Mouse (Mus musculus): ENCODE measurements around the gene Dmrt3. TPM values are rescaled to one million over a fixed set of nuclear protein-coding genes. Genes with fewer than 3 reads are reported as not detected.

Dmrt3 gene
- total and polyA plus RNA-seq, 3 experiments: not detected

- TF ChIP-seq BHLHE40 (IDR thresholded peaks at IDR 0.05; ENCODE audit: borderline replicate concordance, low read depth, low read length) (no peak), ELF1 (IDR thresholded peaks at IDR 0.05; ENCODE audit: low read depth, low read length) (no peak), ZMIZ1 (IDR thresholded peaks at IDR 0.05; ENCODE audit: low read depth, low read length) (no peak), GATA1 (IDR thresholded peaks at IDR 0.05; ENCODE audit: low read depth, low read length) (no peak), GABPA (IDR thresholded peaks at IDR 0.05; ENCODE audit: low read depth, low read length) (no peak), TAL1 (IDR thresholded peaks at IDR 0.05; ENCODE audit: low read length) (no peak), MEF2A (IDR thresholded peaks at IDR 0.05; ENCODE audit: extremely low read depth, insufficient replicate concordance, low read depth, low read length, poor library complexity, severe bottlenecking) (no peak)
- H3K27me3 ChIP-seq (ENCODE audit: control insufficient read depth in 1 of 2, insufficient read depth in 2 of 2, low read length in 2 of 2): no peaks in the 10 kb centered on the region
- no peaks in the 10 kb centered on the region for H3K36me3 ChIP-seq (ENCODE audit: control insufficient read depth in 1 of 2, insufficient read depth in 2 of 2, low read length in 2 of 2)
- H3K9ac ChIP-seq (ENCODE audit: control insufficient read depth, low read depth, low read length, poor library complexity, severe bottlenecking): no peak overlapping the region
- H3K27ac ChIP-seq (ENCODE audit: control insufficient read depth, low read depth, low read length): no peak overlapping the region
- H3K79me2 ChIP-seq (ENCODE audit: control insufficient read depth, insufficient read depth, low read length, poor library complexity): no peaks in the 10 kb centered on the region
- H3K9me3 ChIP-seq (replicated peaks; ENCODE audit: insufficient read depth, low read length): no peaks in the 10 kb centered on the region
- no peak for DNase-seq (ENCODE audit: low read depth, low spot score)
- H3K4me1 ChIP-seq (ENCODE audit: control insufficient read depth in 1 of 2, insufficient read depth in 2 of 2, low read length in 2 of 2): no peaks in the 10 kb centered on the region
- no peak overlapping the region for H3K4me3 ChIP-seq (ENCODE audit: control insufficient read depth in 1 of 2, insufficient read depth in 1 of 2, low read depth in 2 of 2, low read length in 2 of 2)
These were observed 5.8 kb downstream of the Dmrt3 start for GRCm38 (mm10) chr19:25615889-25616288.

- Histone ChIP-seq H3K27me3 (ENCODE audit: control insufficient read depth in 1 of 2, insufficient read depth in 2 of 2, low read length in 2 of 2) (no peaks in the 10 kb centered on the region), H3K4me3 (ENCODE audit: control insufficient read depth in 1 of 2, insufficient read depth in 1 of 2, low read depth in 2 of 2, low read length in 2 of 2) (no peak overlapping the region), H3K4me1 (ENCODE audit: control insufficient read depth in 1 of 2, insufficient read depth in 2 of 2, low read length in 2 of 2) (no peaks in the 10 kb centered on the region), H3K36me3 (ENCODE audit: control insufficient read depth in 1 of 2, insufficient read depth in 2 of 2, low read length in 2 of 2) (no peaks in the 10 kb centered on the region), H3K79me2 (ENCODE audit: control insufficient read depth, insufficient read depth, low read length, poor library complexity) (no peaks in the 10 kb centered on the region), H3K27ac (ENCODE audit: control insufficient read depth, low read depth, low read length) (no peak overlapping the region), H3K9me3 (replicated peaks; ENCODE audit: insufficient read depth, low read length) (no peaks in the 10 kb centered on the region), H3K9ac (ENCODE audit: control insufficient read depth, low read depth, low read length, poor library complexity, severe bottlenecking) (no peak overlapping the region)
- no peak for DNase-seq (ENCODE audit: low read depth, low spot score)
- no peak for TF ChIP-seq ZKSCAN1 (IDR thresholded peaks at IDR 0.05; ENCODE audit: low read depth, low read length)
- no peak for TF ChIP-seq MAX (IDR thresholded peaks at IDR 0.05; ENCODE audit: low read length)
- peak in 2 of 3 experiments; percentile 4 to 15; a peak in 2 of 6 replicates for TF ChIP-seq CTCF (IDR thresholded peaks at IDR 0.05 in 2 of 3, conservative IDR thresholded peaks at IDR 0.05 in 1 of 3; ENCODE audit: control insufficient read depth in 1 of 3, insufficient read depth in 1 of 3, low read depth in 2 of 3, low read length in 3 of 3, poor library complexity in 1 of 3, severe bottlenecking in 1 of 3)
These were observed 12.5 kb downstream of the Dmrt3 start for GRCm38 (mm10) chr19:25622291-25623251.

GRCm38 (mm10) chr19:25628490-25628889 lies 18.4 kb downstream of the Dmrt3 start:
- Histone ChIP-seq H3K79me2 (ENCODE audit: control insufficient read depth, insufficient read depth, low read length, poor library complexity) (no peaks in the 10 kb centered on the region), H3K4me1 (ENCODE audit: control insufficient read depth in 1 of 2, insufficient read depth in 2 of 2, low read length in 2 of 2) (no peaks in the 10 kb centered on the region), H3K36me3 (ENCODE audit: control insufficient read depth in 1 of 2, insufficient read depth in 2 of 2, low read length in 2 of 2) (no peaks in the 10 kb centered on the region), H3K27ac (ENCODE audit: control insufficient read depth, low read depth, low read length) (no peak overlapping the region), H3K9ac (ENCODE audit: control insufficient read depth, low read depth, low read length, poor library complexity, severe bottlenecking) (no peak overlapping the region), H3K9me3 (replicated peaks; ENCODE audit: insufficient read depth, low read length) (no peaks in the 10 kb centered on the region), H3K4me3 (ENCODE audit: control insufficient read depth in 1 of 2, insufficient read depth in 1 of 2, low read depth in 2 of 2, low read length in 2 of 2) (no peak overlapping the region), H3K27me3 (ENCODE audit: control insufficient read depth in 1 of 2, insufficient read depth in 2 of 2, low read length in 2 of 2) (no peaks in the 10 kb centered on the region)
- peak; percentile 20 for DNase-seq (ENCODE audit: low read depth, low spot score)
- no peak for TF ChIP-seq UBTF (IDR thresholded peaks at IDR 0.05; ENCODE audit: borderline replicate concordance, insufficient read depth, low read depth, low read length)
- TF ChIP-seq CHD2 (IDR thresholded peaks at IDR 0.05; ENCODE audit: low read length): no peak
- TF ChIP-seq TAL1 (IDR thresholded peaks at IDR 0.05; ENCODE audit: low read length): no peak
- TF ChIP-seq JUND (IDR thresholded peaks at IDR 0.05; ENCODE audit: low read depth, low read length): no peak
- TF ChIP-seq CTCF (IDR thresholded peaks at IDR 0.05 in 2 of 3, conservative IDR thresholded peaks at IDR 0.05 in 1 of 3; ENCODE audit: control insufficient read depth in 1 of 3, insufficient read depth in 1 of 3, low read depth in 2 of 3, low read length in 3 of 3, poor library complexity in 1 of 3, severe bottlenecking in 1 of 3): peak; percentile 49 to 72 (median 59)
- no peak for TF ChIP-seq RCOR1 (IDR thresholded peaks at IDR 0.05; ENCODE audit: low read depth, low read length)
- no peak for TF ChIP-seq EP300 (IDR thresholded peaks at IDR 0.05; ENCODE audit: low read depth in 1 of 2, low read length in 2 of 2)
- no peak for TF ChIP-seq MYB (IDR thresholded peaks at IDR 0.05; ENCODE audit: low read depth, low read length)
- peak; percentile 24 for TF ChIP-seq RAD21 (IDR thresholded peaks at IDR 0.05; ENCODE audit: low read depth, low read length)
